ENCODE assay signal across 8 mouse cellular contexts in genomic region chr12:35191698-35192425, GRCm38 (mm10).
DNase-seq lines count a peak whose midpoint lies in the region; ATAC-seq and TF ChIP-seq lines count a peak whose summit lies in the region.

No protein-coding gene starts in this region.

- H3K4me2 ChIP-seq in heart, embryonic 14.5 days (ENCODE audit: low read length) = peak overlapping the region; percentile 55
- H3K4me2 ChIP-seq in kidney, embryonic 16.5 days (replicated peaks; ENCODE audit: low read depth, low read length) = peak overlapping the region; percentile 48
- H3K4me2 ChIP-seq in limb, embryonic 15.5 days = peak overlapping the region; percentile 40
- peak overlapping the region; percentile 42 for H3K4me2 ChIP-seq in neural tube, embryonic 14.5 days (ENCODE audit: low read depth, low read length)

- H3K4me1 ChIP-seq in heart, embryonic 14.5 days (ENCODE audit: control insufficient read depth in 2 of 2, insufficient read depth in 2 of 2, low read length in 2 of 2) = no peaks in the 10 kb centered on the region
- peaks cover 3% of the 10 kb centered on the region; the same call in 1 of the 2 replicates for H3K4me1 ChIP-seq in kidney, embryonic 16.5 days (ENCODE audit: insufficient read depth, low read length)
- peaks cover 8% of the 10 kb centered on the region; the same call in 1 of the 2 replicates for H3K4me1 ChIP-seq in limb, embryonic 15.5 days
- no peaks in the 10 kb centered on the region for H3K4me1 ChIP-seq in neural tube, embryonic 14.5 days (ENCODE audit: control insufficient read depth, insufficient read depth, low read length)

- peak; percentile 90 for DNase-seq in brain, embryonic 14.5 days (ENCODE audit: low read depth)
- DNase-seq in fibroblast of lung, adult 2 months (ENCODE audit: low read depth) = peak; percentile 67
- DNase-seq in testis, postnatal 10 days (ENCODE audit: low spot score) = peak; percentile 89

- no peaks in the 10 kb centered on the region for H3K27me3 ChIP-seq in heart, embryonic 14.5 days (ENCODE audit: control insufficient read depth, insufficient read depth, low read length)
- H3K27me3 ChIP-seq in kidney, embryonic 16.5 days (ENCODE audit: insufficient read depth, low read length) = no peaks in the 10 kb centered on the region
- no peaks in the 10 kb centered on the region for H3K27me3 ChIP-seq in limb, embryonic 15.5 days
- H3K27me3 ChIP-seq in neural tube, embryonic 14.5 days (ENCODE audit: control insufficient read depth, insufficient read depth, low read length) = no peaks in the 10 kb centered on the region

- H3K4me3 ChIP-seq in heart, embryonic 14.5 days (ENCODE audit: control insufficient read depth in 1 of 2, insufficient read depth in 1 of 2, low read depth in 1 of 2, low read length in 2 of 2) = no peak overlapping the region
- H3K4me3 ChIP-seq in kidney, embryonic 16.5 days (ENCODE audit: low read length) = 0 out of 2 replicates have a peak overlapping the region, but pooled peaks have one; percentile 12
- no peak overlapping the region for H3K4me3 ChIP-seq in limb, embryonic 15.5 days
- H3K4me3 ChIP-seq in neural tube, embryonic 14.5 days (ENCODE audit: low read depth, low read length) = no peak overlapping the region

- no peak overlapping the region for H3K9ac ChIP-seq in heart, embryonic 14.5 days (ENCODE audit: low read length)
- H3K9ac ChIP-seq in kidney, embryonic 16.5 days (replicated peaks; ENCODE audit: low read length) = peak overlapping the region; percentile 42
- H3K9ac ChIP-seq in limb, embryonic 15.5 days = no peak overlapping the region
- no peak overlapping the region for H3K9ac ChIP-seq in neural tube, embryonic 14.5 days (replicated peaks; ENCODE audit: low read depth, low read length)

- peak; percentile 73; the same call in 1 of the 2 replicates for TF ChIP-seq CTCF in brain, embryonic 14.5 days (IDR thresholded peaks at IDR 0.05; ENCODE audit: borderline replicate concordance, extremely low read depth, insufficient read depth, insufficient read length)

- H3K36me3 ChIP-seq in heart, embryonic 14.5 days (ENCODE audit: control insufficient read depth, insufficient read depth, low read length) = no peaks in the 10 kb centered on the region
- H3K36me3 ChIP-seq in kidney, embryonic 16.5 days (ENCODE audit: insufficient read depth, low read length) = no peaks in the 10 kb centered on the region
- no peaks in the 10 kb centered on the region for H3K36me3 ChIP-seq in limb, embryonic 15.5 days
- no peaks in the 10 kb centered on the region for H3K36me3 ChIP-seq in neural tube, embryonic 14.5 days (ENCODE audit: control insufficient read depth, insufficient read depth, low read length)

- no peaks in the 10 kb centered on the region for H3K9me3 ChIP-seq in heart, embryonic 14.5 days (ENCODE audit: control insufficient read depth, low read length)
- no peaks in the 10 kb centered on the region for H3K9me3 ChIP-seq in kidney, embryonic 16.5 days (ENCODE audit: low read length)
- H3K9me3 ChIP-seq in limb, embryonic 15.5 days = no peaks in the 10 kb centered on the region
- no peaks in the 10 kb centered on the region for H3K9me3 ChIP-seq in neural tube, embryonic 14.5 days (ENCODE audit: control insufficient read depth, low read length)

- ATAC-seq in CD4-positive, CD25-positive, alpha-beta regulatory T cell, adult 4 months = peak; percentile 74
- no peak for ATAC-seq in heart, embryonic 14.5 days (ENCODE audit: insufficient number of reproducible peaks, insufficient read depth, low FRiP score, low read depth)
- ATAC-seq in kidney, embryonic 16.5 days (ENCODE audit: low FRiP score, low TSS enrichment) = peak; percentile 46; the same call in 1 of the 2 replicates
- no peak for ATAC-seq in limb, embryonic 15.5 days (ENCODE audit: insufficient number of reproducible peaks, low FRiP score, low TSS enrichment, low read depth)
- peak; percentile 67 for ATAC-seq in neural tube, embryonic 14.5 days (ENCODE audit: low read depth)

- TF ChIP-seq POLR2A in brain, embryonic 14.5 days (IDR thresholded peaks at IDR 0.05; ENCODE audit: borderline replicate concordance, extremely low read depth, insufficient read depth, insufficient read length, poor library complexity, severe bottlenecking) = no peak

- no peak overlapping the region for H3K27ac ChIP-seq in heart, embryonic 14.5 days (replicated peaks in 1 of 2; ENCODE audit: control insufficient read depth in 1 of 2, insufficient read depth in 1 of 2, low read depth in 2 of 2, low read length in 2 of 2)
- no peak overlapping the region for H3K27ac ChIP-seq in kidney, embryonic 16.5 days (ENCODE audit: low read length)
- H3K27ac ChIP-seq in limb, embryonic 15.5 days = peak overlapping the region; percentile 54; the same call in 1 of the 2 replicates
- no peak overlapping the region for H3K27ac ChIP-seq in neural tube, embryonic 14.5 days (ENCODE audit: low read depth, low read length)

- 42% methylated on average over 17 of the region's 17 CpGs for WGBS in heart, embryonic 14.5 days
- WGBS in kidney, embryonic 16.5 days = 47% methylated on average over 17 of the region's 17 CpGs
- WGBS in limb, embryonic 15.5 days = 38% methylated on average over 17 of the region's 17 CpGs
- WGBS in neural tube, embryonic 14.5 days = 56% methylated on average over 17 of the region's 17 CpGs

Comparison
In these comparisons a context has a peak if more than half of its experiments do, and no peak if none do; other contexts are left out.
1. ATAC-seq: peak in CD4-positive, CD25-positive, alpha-beta regulatory T cell, adult 4 months (single experiment), kidney, embryonic 16.5 days (single experiment) and neural tube, embryonic 14.5 days (single experiment); none in heart, embryonic 14.5 days (single experiment) and limb, embryonic 15.5 days (single experiment).
2. Peak in every context shown above with its lines, with median percentiles within 50 percentile points of each other: DNase-seq and H3K4me2 ChIP-seq.